Mouse (Mus musculus) left cerebral cortex, adult 11 months (tissue): ENCODE results near the gene Atrnl1.

Source experiments
- DNase-seq: peaks from one replicate; pipeline ENCODE4 v3.0.0; 2022; ENCODE audit warnings: low spot score

Atrnl1 gene

DNA sequence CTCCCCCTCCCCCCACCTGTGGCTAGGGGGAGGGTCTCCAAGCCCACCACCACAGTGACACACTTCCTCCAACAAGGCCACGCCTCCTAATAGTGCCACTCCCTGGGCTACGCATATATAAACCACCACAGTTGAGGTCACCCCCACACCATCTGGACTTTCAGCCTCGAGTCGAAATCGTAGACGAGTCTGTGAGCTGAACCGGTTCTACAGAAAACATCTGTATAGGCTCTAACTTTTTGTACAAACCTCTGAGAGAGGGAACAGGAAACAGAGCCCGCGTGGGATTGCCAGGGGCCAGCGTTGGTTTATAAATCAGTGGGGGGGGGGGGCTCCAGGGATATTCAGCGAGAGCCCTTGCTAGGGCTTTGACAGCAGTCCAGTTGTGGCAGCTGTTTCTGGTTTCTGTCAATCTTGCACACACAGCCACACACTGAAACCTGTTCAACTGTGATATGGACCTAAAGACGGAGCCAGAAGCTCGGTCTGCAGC, 508.9 kb downstream of the Atrnl1 start:
- DNase-seq, result no peak

DNA sequence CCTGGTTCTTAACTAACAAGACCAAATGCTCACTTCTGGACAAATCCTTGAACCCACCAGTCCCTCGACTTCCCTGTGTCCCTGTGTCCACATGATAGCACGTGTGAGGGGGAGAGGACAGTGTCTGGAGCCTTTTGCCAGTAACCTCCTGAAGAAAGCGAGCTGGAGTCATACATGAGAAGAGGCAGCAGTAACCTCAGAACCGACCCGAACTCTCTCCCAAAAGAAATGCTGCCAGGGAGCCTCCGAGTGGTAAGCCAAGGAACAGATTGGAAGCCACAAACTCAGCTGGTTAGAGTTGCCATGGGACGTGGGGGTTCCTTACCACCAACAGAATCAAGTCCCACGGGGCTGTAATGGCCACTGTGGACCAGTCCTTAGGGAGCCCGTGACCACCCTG, 509.8 kb downstream of the Atrnl1 start:
- DNase-seq, result no peak

DNA sequence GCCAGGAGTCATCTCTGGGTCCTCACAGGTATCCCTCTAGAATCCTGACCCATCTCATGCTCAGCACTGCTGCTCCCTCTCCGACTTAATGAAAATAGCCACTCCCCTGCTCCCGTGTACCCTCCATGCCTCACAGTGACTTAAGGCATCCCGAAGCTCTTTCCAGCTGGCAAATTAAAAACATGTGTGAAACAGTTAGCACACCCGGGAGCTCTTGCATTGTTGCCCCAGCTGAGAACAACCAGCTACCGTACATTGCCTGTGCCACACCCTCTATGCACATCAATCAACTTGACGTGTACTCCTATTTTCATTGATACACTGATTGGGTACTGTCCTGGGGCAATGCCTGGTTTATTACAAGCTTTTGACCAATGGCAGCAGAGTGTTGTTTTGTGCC, 510.8 kb downstream of the Atrnl1 start:
- DNase-seq, result no peak

DNA sequence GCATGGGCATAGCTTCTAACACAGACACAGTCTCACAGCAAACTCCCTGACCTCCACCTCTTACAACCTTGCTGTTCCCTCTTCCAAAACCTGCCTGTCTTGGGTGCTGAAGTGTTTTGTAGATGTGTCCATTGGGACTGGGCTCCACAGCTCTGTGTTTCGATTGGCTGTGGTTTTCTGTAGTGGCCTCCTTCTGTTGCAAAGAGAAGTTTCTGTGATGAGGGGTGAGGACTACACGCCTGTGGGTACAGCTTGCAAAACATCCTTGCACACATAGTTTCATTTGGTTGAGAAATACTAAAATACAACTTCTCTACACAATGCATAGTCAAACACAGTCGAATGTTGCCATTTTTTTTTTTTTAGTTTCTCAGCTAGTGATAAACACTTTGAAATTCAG, 512.8 kb downstream of the Atrnl1 start:
- no peak for DNase-seq

DNA sequence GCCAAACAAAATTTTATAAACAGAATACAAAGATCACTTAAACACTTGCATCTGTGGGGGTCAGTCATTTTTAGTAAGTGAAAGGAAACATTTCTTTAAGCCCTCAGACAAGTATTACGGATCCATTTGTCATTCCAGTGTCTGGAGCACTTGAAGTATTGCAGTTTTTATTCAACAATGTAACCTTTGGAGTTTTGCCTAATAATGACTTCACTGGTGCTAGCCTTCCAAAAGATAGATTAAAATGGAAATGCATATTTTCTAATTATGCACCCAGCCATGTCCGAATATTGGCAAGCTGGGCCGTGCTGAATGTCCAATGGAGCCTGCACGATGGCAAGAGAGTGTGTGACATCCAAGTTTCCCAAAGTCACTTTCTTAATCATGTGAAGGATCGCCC, 513.7 kb downstream of the Atrnl1 start:
- DNase-seq, result no peak

DNA sequence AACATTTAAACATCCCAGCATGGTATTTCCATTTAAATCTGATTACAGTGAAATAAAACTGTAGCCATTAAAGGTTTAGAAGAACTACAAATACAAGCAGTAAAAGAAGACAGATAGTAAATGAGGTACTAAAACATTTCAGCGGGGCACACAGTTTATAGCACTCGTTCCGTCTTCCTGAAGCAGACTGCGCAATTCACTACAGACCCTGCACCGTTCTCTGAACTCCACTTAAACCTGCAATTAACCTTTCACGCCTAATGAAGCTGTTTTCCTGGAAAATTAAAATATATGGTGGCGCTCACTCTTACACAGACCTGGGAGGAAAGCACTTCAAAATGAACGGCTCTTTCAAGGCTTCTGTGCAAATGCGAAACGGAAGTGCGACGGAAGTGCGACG, 514.2 kb downstream of the Atrnl1 start:
- no peak for DNase-seq

DNA sequence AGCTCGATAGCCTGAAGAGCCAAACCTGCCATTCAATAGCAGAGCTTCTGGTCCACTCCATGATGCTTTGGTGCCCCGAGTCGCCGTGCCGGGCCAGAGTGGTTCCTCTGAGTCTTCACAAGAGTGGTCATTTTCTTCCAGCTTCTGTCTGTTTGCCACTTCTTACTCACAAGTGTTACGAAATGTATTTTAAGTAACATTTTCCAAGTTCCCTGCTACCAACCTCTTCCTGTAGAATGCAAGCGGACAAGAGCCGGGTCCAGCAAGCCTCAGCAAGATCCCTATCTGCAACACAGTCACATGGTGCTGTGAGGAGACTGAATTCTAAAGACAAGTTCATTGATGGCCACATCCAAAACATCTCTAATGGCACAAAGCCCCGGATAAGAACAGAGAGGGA, 521.1 kb downstream of the Atrnl1 start:
- no peak for DNase-seq

DNA sequence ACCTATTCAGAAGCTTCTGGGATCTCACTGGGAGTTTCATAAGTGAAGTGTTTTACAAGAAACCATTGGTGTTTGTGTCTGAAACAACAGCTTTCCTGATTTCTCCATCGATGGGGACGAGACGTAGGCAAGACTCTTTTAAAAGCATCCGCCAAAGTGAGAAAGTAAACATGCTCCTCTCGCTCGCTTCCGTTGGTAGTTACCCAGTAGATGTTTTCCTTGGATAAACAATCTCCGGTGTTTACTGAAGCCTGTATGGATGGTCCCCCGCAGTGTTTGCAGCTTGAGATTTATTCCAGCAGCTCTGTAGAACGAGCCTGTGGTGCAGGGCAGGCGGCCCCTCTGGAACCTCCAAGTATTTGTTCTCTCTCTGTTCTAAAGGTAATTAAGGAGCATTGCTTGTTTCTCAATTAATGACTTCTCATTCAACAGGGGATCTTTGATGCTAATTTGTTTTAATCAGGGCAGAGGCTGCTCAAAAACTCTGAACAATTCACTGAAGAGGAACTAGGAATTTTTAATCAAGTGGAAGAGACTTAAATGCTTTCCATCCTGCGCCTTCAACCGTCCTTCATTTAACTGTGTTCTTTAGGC, 529.5 kb downstream of the Atrnl1 start:
- DNase-seq, result no peak

DNA sequence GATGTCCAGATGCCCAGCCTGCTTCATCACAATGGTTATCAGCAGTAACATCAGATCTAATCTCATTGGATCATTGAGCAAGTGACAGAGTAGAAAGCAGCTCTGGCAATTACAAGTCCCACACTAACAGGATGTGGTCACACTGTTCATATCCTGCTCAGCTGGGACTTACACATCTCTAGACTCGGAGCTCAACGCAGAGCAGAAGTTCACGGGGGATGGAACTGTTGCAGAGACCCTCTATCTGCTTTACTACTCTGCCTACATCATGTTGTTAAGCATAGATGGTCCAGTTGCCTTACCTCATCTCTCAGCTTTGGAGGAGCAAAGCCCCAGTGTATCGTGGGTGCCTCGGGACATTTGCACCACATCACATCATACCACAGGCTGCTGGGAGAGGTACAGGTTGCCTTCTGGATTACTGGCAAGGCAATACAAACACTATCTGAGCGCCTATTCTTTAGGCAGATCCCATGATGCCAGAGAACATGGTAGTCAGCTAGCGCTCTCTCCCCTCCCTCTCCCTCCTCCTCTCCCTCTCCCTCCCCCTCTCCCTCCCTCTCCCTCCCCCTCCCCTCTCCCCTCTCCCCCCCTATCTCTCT, 533.1 kb downstream of the Atrnl1 start:
- DNase-seq, result no peak

DNA sequence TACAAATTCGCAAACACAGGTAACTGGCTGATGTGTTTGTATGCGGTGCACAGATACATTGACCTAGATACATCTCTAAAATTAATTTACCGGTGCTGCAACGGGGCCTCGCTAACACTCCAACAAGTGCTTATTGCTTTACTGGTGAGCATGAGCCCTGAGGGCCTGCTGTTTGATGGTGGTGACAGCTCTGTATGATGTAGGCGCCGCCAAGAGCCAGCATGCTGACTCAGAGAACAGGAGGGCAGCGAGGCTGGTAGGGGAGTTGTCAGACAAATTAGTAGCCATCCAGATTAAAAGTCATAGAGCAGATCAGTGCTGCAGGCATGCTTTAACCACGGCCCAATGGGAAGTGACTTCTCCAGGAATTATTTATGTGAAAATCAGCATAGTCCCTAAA, 534.7 kb downstream of the Atrnl1 start:
- no peak for DNase-seq

DNA sequence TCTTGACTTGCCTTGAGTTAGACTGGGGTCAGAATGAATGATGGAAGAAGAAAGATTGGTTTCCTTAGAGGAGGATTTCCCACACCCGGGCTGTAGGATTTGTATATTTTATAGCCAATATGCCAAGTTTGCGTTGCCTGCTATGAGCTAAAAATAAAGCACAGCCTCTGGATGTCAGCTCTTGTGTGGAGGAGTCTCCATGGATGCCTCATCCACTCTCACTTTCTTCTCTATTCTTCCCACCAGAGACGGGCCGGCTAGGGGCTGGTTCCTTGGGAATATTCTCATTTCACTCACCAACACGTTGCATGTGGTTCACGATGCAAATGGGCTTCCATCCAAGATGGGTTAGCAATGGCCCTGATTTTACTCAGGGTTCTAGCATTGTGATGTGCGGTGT, 540.4 kb downstream of the Atrnl1 start:
- DNase-seq, result no peak

DNA sequence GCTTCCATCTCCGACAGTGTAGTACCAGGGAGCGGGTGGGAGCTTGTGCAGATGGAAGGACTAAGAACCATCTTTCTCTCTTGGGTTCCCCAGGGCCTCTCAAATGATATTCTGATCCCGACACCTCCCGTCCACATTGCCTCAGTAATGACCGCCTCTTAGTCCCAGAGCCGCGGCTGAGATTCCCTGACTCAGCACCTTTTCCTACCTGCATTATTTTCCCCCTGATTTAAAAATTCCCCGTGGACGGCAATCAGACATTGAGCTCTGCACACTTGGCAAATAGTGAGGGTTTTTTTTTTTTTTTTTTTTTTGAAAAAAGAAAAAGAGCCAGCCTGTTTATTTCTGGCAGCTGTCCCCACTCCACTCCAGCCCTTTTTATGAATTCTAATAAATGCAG, 550.7 kb downstream of the Atrnl1 start:
- no peak for DNase-seq

DNA sequence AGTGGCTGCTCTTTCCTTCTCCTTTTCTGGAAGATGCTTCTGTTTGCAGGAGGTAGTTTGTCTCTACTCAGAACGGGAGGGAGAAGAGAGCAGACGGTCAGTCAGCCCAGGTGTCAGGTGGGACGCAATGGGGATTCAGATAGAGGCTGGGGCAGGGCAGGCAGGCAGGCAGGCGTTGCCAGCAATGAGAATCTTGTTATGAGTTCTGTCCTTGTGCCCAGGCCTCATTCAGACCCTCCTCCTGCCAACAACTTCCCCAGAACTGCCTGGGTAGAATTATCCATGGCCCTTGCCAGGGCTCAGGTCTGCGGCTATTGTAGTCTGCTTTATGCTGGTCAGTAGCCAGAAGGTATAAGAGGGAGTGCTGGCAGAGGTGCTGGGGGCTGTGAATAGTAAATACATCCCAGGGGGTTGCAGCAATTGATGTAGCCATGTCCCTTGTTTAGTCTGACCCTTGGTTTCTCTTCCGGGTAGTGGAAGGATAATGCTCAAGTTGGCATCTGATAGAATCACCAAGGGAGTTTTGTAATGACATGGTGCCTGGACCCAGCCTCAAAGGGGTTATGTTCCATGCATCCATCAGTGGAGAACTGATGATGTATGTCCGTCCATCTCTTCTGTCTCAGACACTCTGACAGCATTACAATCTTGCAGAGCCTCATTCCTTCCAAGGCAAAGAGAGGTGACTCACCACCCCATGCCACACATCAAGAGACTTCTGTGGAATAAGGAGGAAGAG, 554.2 kb downstream of the Atrnl1 start:
- no peak for DNase-seq

DNA sequence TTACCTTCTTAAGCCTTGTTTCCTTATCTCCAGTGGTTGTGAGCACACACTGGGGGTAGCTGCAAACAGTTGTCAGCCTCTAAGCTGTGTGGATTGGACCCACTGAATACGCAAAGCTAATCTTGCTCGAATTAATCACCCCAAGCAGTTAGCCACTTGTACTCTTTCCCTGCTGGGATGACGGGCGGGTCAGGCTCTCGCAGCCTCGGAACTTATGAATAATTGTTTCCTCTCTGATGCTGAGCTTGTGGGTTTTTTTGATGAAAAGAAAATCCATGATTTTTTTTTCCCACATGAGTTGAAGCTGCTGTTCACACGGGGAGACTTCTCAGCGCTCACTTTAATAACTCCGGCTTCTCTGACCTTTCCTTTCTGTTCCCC, 554.8 kb downstream of the Atrnl1 start:
- no peak for DNase-seq

DNA sequence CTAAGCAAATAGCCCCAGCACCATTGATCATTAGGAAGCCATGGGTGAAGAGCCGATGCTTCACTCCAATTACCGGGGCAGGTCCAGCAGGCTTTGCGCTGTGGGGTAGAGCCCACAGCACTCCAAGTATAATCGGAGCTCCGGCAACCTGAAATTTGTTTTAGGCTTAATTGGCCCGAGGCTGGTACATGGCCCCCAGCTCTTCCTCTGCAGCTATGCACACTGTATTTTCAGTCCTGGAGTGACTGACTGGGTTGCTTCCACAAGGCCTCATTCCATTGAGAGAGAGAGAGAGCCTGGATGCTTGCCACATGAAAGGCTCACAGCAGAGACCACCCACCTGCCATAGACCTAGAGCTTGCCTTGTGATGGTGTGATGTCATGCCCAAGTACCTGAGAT, 555.3 kb downstream of the Atrnl1 start:
- no peak for DNase-seq

DNA sequence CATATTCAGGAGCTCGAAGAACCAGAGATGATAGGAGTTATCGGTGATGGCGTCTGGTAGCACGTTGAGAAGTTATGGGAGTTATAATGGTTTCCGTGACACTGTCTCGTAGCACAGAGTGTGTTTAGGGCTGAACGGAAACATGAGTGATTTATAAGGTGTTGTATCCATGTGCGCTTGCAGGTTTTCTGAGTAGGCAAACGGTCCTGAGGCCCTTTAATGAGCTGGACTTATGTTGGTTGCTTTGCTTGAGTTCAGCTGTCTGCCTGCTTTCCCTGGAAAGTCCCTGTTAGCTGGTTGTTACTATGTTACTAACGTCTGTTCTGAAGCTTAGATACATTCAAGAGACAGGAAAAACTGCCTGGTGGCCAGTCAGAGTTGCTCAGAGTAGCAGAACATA, 567.6 kb downstream of the Atrnl1 start:
- no peak for DNase-seq

DNA sequence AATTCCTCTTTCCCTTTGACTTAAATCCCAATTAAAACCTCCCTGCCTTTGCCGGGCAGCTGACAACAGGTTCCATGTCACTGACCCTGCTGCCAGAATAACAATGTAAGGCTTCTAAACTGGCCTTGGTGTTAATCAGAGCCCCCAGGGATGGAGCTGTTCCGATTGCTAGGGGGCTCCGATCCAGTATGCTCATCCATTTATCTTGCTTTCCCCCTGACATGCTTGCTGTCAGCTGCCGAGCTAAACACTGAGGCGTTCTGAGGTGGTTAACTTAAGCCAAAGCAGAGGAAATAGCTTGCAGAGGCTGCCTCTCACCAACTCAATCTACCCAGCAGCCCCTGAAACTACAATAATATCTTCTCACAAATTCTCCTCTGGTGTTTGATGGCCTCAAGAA, 569.9 kb downstream of the Atrnl1 start:
- no peak for DNase-seq
